Mouse (Mus musculus): Measurements from ENCODE around the gene Tmem210. TPM values are rescaled to one million over a fixed set of nuclear protein-coding genes. Genes with fewer than 3 reads are reported as not detected.

Tmem210 gene
- not detected for polyA plus RNA-seq (2015; fragmentation: Illumina TruSeq; extraction: RNeasy Lipid Tissue Mini Kit (QIAGEN cat#74804); ENCODE audit: insufficient read depth, low read depth, low replicate concordance)

GRCm38 (mm10) chr2:25287927-25288649, at the start of gene Tmem210:
Gene Tmem210 (plus strand): TSS chr2:25288145.

GRCm38 (mm10) chr2:25242101-25242506, 45.8 kb upstream of the Tmem210 start, which contains the start of the genes Rnf208 and Cysrt1:
Gene Rnf208 (plus strand): TSS chr2:25242255.
Gene Cysrt1 (minus strand): TSS chr2:25242452.

GRCm38 (mm10) chr2:25246183-25247072, 41.5 kb upstream of the Tmem210 start, which contains the start of gene AL732309.1:
Gene AL732309.1 (minus strand): TSS chr2:25246863.

GRCm38 (mm10) chr2:25255284-25255779, 32.6 kb upstream of the Tmem210 start, which contains the start of gene Tmem203:
Gene Tmem203 (plus strand): TSS chr2:25255439.

GRCm38 (mm10) chr2:25262291-25262767, 25.6 kb upstream of the Tmem210 start, which contains the start of gene Tprn:
Gene Tprn (plus strand): TSS chr2:25262618.

GRCm38 (mm10) chr2:25271827-25272511, 16.0 kb upstream of the Tmem210 start, which contains the start of the genes Ssna1 and Anapc2:
Gene Ssna1 (minus strand): TSS chr2:25272438.
Gene Anapc2 (plus strand): TSS chr2:25272478.

GRCm38 (mm10) chr2:25289651-25290050, 1.7 kb downstream of the Tmem210 start, which contains the start of gene Lrrc26:
Gene Lrrc26 (plus strand): TSS chr2:25289915.

GRCm38 (mm10) chr2:25318971-25319773, 31.2 kb downstream of the Tmem210 start, which contains the start of gene Grin1:
Gene Grin1 (minus strand): TSS chr2:25319187.

GRCm38 (mm10) chr2:25332286-25333160, 44.6 kb downstream of the Tmem210 start, which contains the start of gene Man1b1:
Gene Man1b1 (plus strand): TSS chr2:25332338.

Other genes with a start within 250 kb of the Tmem210 start
- gene Nsmf, start 233.8 kb upstream of the Tmem210 start, polyA plus RNA-seq (2015; fragmentation: Illumina TruSeq; extraction: RNeasy Lipid Tissue Mini Kit (QIAGEN cat#74804); ENCODE audit: insufficient read depth, low read depth, low replicate concordance) = 18.6 TPM
- gene Entpd8, start 207.8 kb upstream of the Tmem210 start, polyA plus RNA-seq (2015; fragmentation: Illumina TruSeq; extraction: RNeasy Lipid Tissue Mini Kit (QIAGEN cat#74804); ENCODE audit: insufficient read depth, low read depth, low replicate concordance) = not detected
- gene Noxa1, start 193.0 kb upstream of the Tmem210 start, polyA plus RNA-seq (2015; fragmentation: Illumina TruSeq; extraction: RNeasy Lipid Tissue Mini Kit (QIAGEN cat#74804); ENCODE audit: insufficient read depth, low read depth, low replicate concordance) = not detected
- 5.7 TPM for gene Nrarp, start 107.4 kb upstream of the Tmem210 start, polyA plus RNA-seq (2015; fragmentation: Illumina TruSeq; extraction: RNeasy Lipid Tissue Mini Kit (QIAGEN cat#74804); ENCODE audit: insufficient read depth, low read depth, low replicate concordance)
- gene Tor4a, start 91.3 kb upstream of the Tmem210 start, polyA plus RNA-seq (2015; fragmentation: Illumina TruSeq; extraction: RNeasy Lipid Tissue Mini Kit (QIAGEN cat#74804); ENCODE audit: insufficient read depth, low read depth, low replicate concordance) = 4.7 TPM
- 17.7 TPM for gene Nelfb, start 76.7 kb upstream of the Tmem210 start, polyA plus RNA-seq (2015; fragmentation: Illumina TruSeq; extraction: RNeasy Lipid Tissue Mini Kit (QIAGEN cat#74804); ENCODE audit: insufficient read depth, low read depth, low replicate concordance)
- not detected for gene Stpg3, start 73.5 kb upstream of the Tmem210 start, polyA plus RNA-seq (2015; fragmentation: Illumina TruSeq; extraction: RNeasy Lipid Tissue Mini Kit (QIAGEN cat#74804); ENCODE audit: insufficient read depth, low read depth, low replicate concordance)
- gene Fam166a, start 69.4 kb upstream of the Tmem210 start, polyA plus RNA-seq (2015; fragmentation: Illumina TruSeq; extraction: RNeasy Lipid Tissue Mini Kit (QIAGEN cat#74804); ENCODE audit: insufficient read depth, low read depth, low replicate concordance) = not detected
- gene Tubb4b, start 63.4 kb upstream of the Tmem210 start, polyA plus RNA-seq (2015; fragmentation: Illumina TruSeq; extraction: RNeasy Lipid Tissue Mini Kit (QIAGEN cat#74804); ENCODE audit: insufficient read depth, low read depth, low replicate concordance) = 52.2 TPM
- gene Slc34a3, start 53.8 kb upstream of the Tmem210 start, polyA plus RNA-seq (2015; fragmentation: Illumina TruSeq; extraction: RNeasy Lipid Tissue Mini Kit (QIAGEN cat#74804); ENCODE audit: insufficient read depth, low read depth, low replicate concordance) = not detected
- not detected for gene Rnf224, start 51.4 kb upstream of the Tmem210 start, polyA plus RNA-seq (2015; fragmentation: Illumina TruSeq; extraction: RNeasy Lipid Tissue Mini Kit (QIAGEN cat#74804); ENCODE audit: insufficient read depth, low read depth, low replicate concordance)
- gene Rnf208, start 45.9 kb upstream of the Tmem210 start, polyA plus RNA-seq (2015; fragmentation: Illumina TruSeq; extraction: RNeasy Lipid Tissue Mini Kit (QIAGEN cat#74804); ENCODE audit: insufficient read depth, low read depth, low replicate concordance) = 2.2 TPM
- gene Cysrt1, start 45.7 kb upstream of the Tmem210 start, polyA plus RNA-seq (2015; fragmentation: Illumina TruSeq; extraction: RNeasy Lipid Tissue Mini Kit (QIAGEN cat#74804); ENCODE audit: insufficient read depth, low read depth, low replicate concordance) = not detected
- gene AL732309.1, start 41.3 kb upstream of the Tmem210 start, polyA plus RNA-seq (2015; fragmentation: Illumina TruSeq; extraction: RNeasy Lipid Tissue Mini Kit (QIAGEN cat#74804); ENCODE audit: insufficient read depth, low read depth, low replicate concordance) = 8.3 TPM
- 6.4 TPM for gene Tmem203, start 32.7 kb upstream of the Tmem210 start, polyA plus RNA-seq (2015; fragmentation: Illumina TruSeq; extraction: RNeasy Lipid Tissue Mini Kit (QIAGEN cat#74804); ENCODE audit: insufficient read depth, low read depth, low replicate concordance)
- gene Tprn, start 25.5 kb upstream of the Tmem210 start, polyA plus RNA-seq (2015; fragmentation: Illumina TruSeq; extraction: RNeasy Lipid Tissue Mini Kit (QIAGEN cat#74804); ENCODE audit: insufficient read depth, low read depth, low replicate concordance) = 1.3 TPM
- gene Ssna1, start 15.7 kb upstream of the Tmem210 start, polyA plus RNA-seq (2015; fragmentation: Illumina TruSeq; extraction: RNeasy Lipid Tissue Mini Kit (QIAGEN cat#74804); ENCODE audit: insufficient read depth, low read depth, low replicate concordance) = 14.8 TPM
- 14.2 TPM for gene Anapc2, start 15.7 kb upstream of the Tmem210 start, polyA plus RNA-seq (2015; fragmentation: Illumina TruSeq; extraction: RNeasy Lipid Tissue Mini Kit (QIAGEN cat#74804); ENCODE audit: insufficient read depth, low read depth, low replicate concordance)
- not detected for gene Lrrc26, start 1.8 kb downstream of the Tmem210 start, polyA plus RNA-seq (2015; fragmentation: Illumina TruSeq; extraction: RNeasy Lipid Tissue Mini Kit (QIAGEN cat#74804); ENCODE audit: insufficient read depth, low read depth, low replicate concordance)
- gene Grin1, start 31.0 kb downstream of the Tmem210 start, polyA plus RNA-seq (2015; fragmentation: Illumina TruSeq; extraction: RNeasy Lipid Tissue Mini Kit (QIAGEN cat#74804); ENCODE audit: insufficient read depth, low read depth, low replicate concordance) = 1.8 TPM
- 12.2 TPM for gene Man1b1, start 44.2 kb downstream of the Tmem210 start, polyA plus RNA-seq (2015; fragmentation: Illumina TruSeq; extraction: RNeasy Lipid Tissue Mini Kit (QIAGEN cat#74804); ENCODE audit: insufficient read depth, low read depth, low replicate concordance)
- 24.6 TPM for gene Dpp7, start 68.2 kb downstream of the Tmem210 start, polyA plus RNA-seq (2015; fragmentation: Illumina TruSeq; extraction: RNeasy Lipid Tissue Mini Kit (QIAGEN cat#74804); ENCODE audit: insufficient read depth, low read depth, low replicate concordance)
- 18.7 TPM for gene Uap1l1, start 77.5 kb downstream of the Tmem210 start, polyA plus RNA-seq (2015; fragmentation: Illumina TruSeq; extraction: RNeasy Lipid Tissue Mini Kit (QIAGEN cat#74804); ENCODE audit: insufficient read depth, low read depth, low replicate concordance)
- not detected for gene Sapcd2, start 84.2 kb downstream of the Tmem210 start, polyA plus RNA-seq (2015; fragmentation: Illumina TruSeq; extraction: RNeasy Lipid Tissue Mini Kit (QIAGEN cat#74804); ENCODE audit: insufficient read depth, low read depth, low replicate concordance)
- 16.2 TPM for gene Entpd2, start 107.7 kb downstream of the Tmem210 start, polyA plus RNA-seq (2015; fragmentation: Illumina TruSeq; extraction: RNeasy Lipid Tissue Mini Kit (QIAGEN cat#74804); ENCODE audit: insufficient read depth, low read depth, low replicate concordance)
- 96.2 TPM for gene Npdc1, start 111.2 kb downstream of the Tmem210 start, polyA plus RNA-seq (2015; fragmentation: Illumina TruSeq; extraction: RNeasy Lipid Tissue Mini Kit (QIAGEN cat#74804); ENCODE audit: insufficient read depth, low read depth, low replicate concordance)
- not detected for gene Fut7, start 135.1 kb downstream of the Tmem210 start, polyA plus RNA-seq (2015; fragmentation: Illumina TruSeq; extraction: RNeasy Lipid Tissue Mini Kit (QIAGEN cat#74804); ENCODE audit: insufficient read depth, low read depth, low replicate concordance)
- gene Abca2, start 140.6 kb downstream of the Tmem210 start, polyA plus RNA-seq (2015; fragmentation: Illumina TruSeq; extraction: RNeasy Lipid Tissue Mini Kit (QIAGEN cat#74804); ENCODE audit: insufficient read depth, low read depth, low replicate concordance) = 12.8 TPM
- gene Clic3, start 168.7 kb downstream of the Tmem210 start, polyA plus RNA-seq (2015; fragmentation: Illumina TruSeq; extraction: RNeasy Lipid Tissue Mini Kit (QIAGEN cat#74804); ENCODE audit: insufficient read depth, low read depth, low replicate concordance) = not detected
- 43.3 TPM for gene Paxx, start 172.9 kb downstream of the Tmem210 start, polyA plus RNA-seq (2015; fragmentation: Illumina TruSeq; extraction: RNeasy Lipid Tissue Mini Kit (QIAGEN cat#74804); ENCODE audit: insufficient read depth, low read depth, low replicate concordance)
- 2.9 TPM for gene Ptgds, start 181.9 kb downstream of the Tmem210 start, polyA plus RNA-seq (2015; fragmentation: Illumina TruSeq; extraction: RNeasy Lipid Tissue Mini Kit (QIAGEN cat#74804); ENCODE audit: insufficient read depth, low read depth, low replicate concordance)
- not detected for gene Lcn12, start 205.8 kb downstream of the Tmem210 start, polyA plus RNA-seq (2015; fragmentation: Illumina TruSeq; extraction: RNeasy Lipid Tissue Mini Kit (QIAGEN cat#74804); ENCODE audit: insufficient read depth, low read depth, low replicate concordance)
- gene Fbxw5, start 212.6 kb downstream of the Tmem210 start, polyA plus RNA-seq (2015; fragmentation: Illumina TruSeq; extraction: RNeasy Lipid Tissue Mini Kit (QIAGEN cat#74804); ENCODE audit: insufficient read depth, low read depth, low replicate concordance) = 26.2 TPM
- gene C8g, start 213.6 kb downstream of the Tmem210 start, polyA plus RNA-seq (2015; fragmentation: Illumina TruSeq; extraction: RNeasy Lipid Tissue Mini Kit (QIAGEN cat#74804); ENCODE audit: insufficient read depth, low read depth, low replicate concordance) = 1.0 TPM